Mouse (Mus musculus) ovary, postnatal 36 days (tissue): ENCODE data around the gene Mafk.

Experiments
- DNase-seq: peaks from one replicate; pipeline ENCODE4 v3.0.0; 2022; ENCODE audit warnings: low spot score, mixed read lengths

Mafk gene

DNA sequence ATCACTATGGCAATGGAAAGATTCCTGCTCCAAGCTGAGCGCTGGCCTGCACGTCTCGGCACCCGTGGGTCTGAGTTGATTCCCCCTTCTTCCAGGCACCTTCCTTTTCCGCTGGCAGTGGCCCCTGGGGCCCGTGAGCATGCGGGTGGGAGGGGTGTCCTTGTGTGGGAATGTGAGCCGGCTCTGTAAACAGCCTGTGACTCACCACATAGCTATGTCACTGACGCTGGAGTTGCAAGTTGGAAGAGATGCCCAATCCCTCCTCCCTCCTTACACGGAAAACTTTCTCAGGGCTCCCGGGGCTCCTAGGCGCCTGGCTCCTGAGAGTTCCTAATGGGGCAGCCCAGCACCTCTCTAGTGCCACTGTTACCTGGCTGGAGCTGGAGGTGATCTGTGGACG lies 5.6 kb downstream of the Mafk start:
- DNase-seq, result peak; percentile 81

GRCm38 (mm10) chr5:139797473-139798167 lies 6.3 kb downstream of the Mafk start:
- DNase-seq, result peak; percentile 85

DNA sequence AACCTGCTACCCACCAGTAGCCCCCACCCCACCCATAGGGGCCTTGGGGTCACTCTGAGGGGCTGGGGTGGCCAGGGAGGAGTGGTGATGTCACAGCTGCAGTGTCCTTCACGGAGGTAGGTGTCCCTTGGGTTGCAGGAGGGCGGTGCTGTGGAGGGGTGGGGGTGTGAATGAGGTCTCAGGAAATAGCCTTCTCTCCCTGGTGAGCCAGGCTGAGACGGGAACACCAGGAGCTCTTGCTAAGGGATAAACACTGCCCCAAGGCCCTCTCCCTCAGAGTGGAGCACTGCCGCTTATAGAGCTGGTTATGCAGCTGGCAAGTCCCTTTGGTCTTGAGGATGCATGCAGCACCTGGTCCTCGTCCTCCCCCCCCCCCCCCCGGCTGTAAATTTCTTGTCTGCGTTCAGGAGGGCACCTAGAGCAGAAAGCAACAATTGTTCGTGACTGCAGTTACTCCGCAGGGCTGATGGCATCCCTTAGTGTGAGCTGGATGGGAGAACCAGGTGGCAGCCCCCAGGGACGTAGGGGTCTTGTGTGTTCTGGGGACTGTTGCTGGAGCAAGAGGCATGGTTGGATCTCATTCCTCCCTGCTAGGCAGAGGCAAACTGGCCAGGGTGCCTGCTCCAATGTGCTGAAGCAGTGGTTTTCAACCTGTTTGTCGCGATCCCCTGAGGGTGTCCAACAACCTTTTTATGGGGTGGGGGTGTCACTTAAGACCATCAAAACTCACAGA lies 7.0 kb downstream of the Mafk start:
- no peak for DNase-seq

DNA sequence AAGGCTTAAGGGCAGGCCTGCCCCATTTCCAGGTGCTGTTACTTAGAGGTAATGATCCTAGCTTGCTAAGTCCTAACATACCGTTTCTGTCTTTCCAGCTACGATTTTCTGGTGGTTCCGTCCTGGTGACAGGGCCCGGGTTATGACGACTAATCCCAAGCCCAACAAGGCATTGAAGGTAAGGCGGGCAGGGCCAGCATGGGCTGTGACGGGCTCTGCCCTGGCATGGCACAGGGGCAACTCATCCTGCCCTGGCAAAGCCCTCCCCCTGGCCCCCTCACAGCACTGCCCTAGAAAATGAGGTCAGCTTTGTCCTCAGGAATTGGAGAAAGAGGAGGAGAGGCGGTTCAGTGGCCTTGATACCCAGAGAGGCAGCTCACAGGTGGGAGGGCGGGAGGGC lies 7.7 kb downstream of the Mafk start:
- DNase-seq, result no peak

- no peak for DNase-seq
These were observed 8.7 kb downstream of the Mafk start for GRCm38 (mm10) chr5:139799801-139800590.

GRCm38 (mm10) chr5:139801231-139801630 lies 9.9 kb downstream of the Mafk start:
- DNase-seq, result no peak

- no peak for DNase-seq
These were observed 10.6 kb downstream of the Mafk start for GRCm38 (mm10) chr5:139801880-139802279.

DNA sequence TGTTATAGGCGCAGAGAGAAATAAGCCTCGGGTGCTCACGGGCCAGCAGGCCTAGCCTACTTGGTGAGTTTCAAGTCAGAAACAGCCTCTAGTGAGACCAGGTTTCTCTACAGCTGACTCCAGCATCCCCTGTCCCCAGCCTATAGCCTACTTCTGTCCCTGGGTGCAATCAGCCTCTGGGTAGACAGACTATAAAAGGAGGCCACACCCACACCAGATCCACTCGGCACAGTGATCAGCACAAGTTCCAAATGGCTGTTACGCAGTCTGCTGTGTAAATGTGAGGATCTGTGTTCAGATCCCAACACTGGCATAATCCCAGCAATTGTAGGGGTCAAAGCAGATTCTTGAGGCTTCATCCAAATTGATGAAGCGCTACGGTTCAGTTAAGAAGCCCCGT lies 11.9 kb downstream of the Mafk start:
- no peak for DNase-seq

GRCm38 (mm10) chr5:139803601-139804102 lies 12.3 kb downstream of the Mafk start:
- peak; percentile 63 for DNase-seq

DNA sequence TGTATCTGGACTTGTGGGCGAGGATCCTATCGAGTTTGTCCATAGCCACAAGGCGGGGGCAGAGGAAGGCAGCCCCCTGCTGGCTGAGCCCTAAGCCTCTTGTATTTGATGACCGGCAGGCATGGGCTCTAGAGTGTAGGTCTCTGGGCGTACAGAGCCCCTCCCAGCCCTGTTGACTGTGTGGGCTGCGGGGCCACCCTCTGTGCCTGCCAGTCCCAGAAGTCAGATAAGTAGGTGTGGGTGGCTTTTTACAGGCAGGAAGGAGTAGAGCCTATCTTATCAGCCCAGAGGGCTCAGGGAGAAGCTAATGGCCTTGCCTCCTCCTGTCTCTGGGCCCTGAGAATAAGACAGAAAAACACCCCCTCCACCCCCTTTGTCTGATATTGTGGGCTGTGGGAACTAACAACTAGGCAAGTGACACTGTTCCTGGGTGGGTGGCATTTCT lies 12.8 kb downstream of the Mafk start:
- DNase-seq, result peak; percentile 67

- no peak for DNase-seq
These were observed 13.3 kb downstream of the Mafk start for GRCm38 (mm10) chr5:139804573-139805111.

- no peak for DNase-seq
These were observed 14.6 kb downstream of the Mafk start for GRCm38 (mm10) chr5:139805924-139806323.

DNA sequence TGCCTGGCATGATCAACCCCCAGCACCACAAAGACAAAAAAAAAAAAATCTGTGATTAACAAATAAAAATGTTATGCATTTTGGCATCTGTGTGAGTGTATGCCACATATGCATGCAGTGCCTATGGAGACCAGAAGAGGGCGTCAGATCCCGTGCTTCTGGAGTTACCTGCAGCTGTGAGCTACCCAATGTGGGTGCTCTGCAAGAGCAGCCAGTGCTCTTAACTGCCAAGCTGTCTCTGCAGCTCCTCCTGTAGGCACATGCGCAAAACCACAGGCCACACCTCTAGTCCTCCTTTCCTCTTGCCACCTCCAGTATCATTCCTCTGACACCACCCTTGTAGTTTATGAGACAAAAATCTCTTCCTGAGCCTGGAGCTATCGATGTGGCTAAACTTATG lies 18.1 kb downstream of the Mafk start:
- no peak for DNase-seq

DNA sequence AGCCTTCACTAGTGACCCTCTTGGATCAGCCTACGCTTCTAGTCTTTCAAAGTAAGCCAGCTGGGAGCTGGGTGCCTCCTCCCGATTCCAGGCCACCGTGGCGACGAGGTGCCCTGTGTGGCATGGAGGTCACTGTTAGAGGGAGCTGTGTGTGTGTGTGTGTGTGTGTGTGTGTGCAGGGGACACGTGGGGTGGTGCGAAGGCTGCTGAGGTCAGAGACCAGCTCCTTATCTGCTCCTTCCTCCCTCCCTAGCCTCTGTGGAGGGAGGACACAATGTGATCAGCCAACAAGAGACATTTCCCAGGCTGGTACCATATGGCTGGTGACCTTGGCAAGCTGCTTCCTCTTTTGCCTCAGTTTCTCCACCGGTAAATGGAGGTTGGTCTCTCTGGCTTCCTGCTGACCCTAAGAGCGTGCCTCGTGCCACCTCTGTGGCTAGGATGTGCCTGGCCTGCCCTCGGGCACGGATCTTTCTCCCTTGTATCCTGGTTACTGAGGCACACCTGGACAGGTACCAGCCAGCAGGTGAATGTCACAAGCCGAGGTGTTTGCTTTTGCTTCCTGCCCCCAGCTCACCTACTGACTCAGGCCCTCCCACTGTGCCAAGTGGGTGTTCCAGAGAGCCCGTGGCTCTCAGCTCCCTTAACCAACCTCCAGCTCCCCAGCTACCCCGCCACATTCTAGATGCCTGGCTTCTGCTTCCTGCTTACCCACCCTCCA lies 20.5 kb downstream of the Mafk start:
- DNase-seq, result no peak

DNA sequence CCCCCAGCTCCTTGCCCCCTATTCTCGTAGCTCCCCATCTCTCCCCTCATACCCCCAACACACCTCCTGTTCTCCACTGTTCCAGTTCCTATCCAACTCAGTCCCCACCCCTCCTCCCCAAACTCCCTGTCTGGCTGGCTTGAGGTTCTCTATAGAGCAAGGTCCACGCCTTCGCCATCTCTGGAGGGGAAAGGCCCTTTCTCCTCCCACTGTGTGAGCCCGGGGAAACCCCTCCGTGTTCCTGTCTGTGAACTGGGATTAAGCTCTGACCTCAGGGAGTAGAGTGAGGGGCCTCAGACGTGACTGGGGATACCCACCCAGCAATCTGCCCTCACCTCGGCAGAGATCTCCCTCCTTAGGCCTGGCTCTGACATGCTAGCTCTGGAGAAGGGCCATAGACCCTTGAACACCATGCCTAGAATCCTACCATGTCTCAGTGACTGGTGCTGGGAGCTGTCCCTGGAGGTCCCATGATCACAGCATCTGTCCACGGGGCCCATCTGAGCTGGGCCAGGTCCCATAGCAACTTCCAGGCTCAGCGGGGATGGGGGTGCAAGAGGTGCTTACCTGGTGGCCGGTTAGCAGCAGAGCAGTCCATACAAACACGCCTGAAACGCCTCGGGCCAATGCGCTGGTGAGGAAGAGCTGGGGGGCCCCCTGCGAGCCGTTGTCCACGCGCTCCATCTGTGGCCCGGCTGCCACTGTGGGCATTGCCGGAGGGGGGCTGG lies 21.2 kb downstream of the Mafk start:
- DNase-seq, result no peak

- DNase-seq, result no peak
These were observed 21.8 kb downstream of the Mafk start for GRCm38 (mm10) chr5:139813126-139813490.

DNA sequence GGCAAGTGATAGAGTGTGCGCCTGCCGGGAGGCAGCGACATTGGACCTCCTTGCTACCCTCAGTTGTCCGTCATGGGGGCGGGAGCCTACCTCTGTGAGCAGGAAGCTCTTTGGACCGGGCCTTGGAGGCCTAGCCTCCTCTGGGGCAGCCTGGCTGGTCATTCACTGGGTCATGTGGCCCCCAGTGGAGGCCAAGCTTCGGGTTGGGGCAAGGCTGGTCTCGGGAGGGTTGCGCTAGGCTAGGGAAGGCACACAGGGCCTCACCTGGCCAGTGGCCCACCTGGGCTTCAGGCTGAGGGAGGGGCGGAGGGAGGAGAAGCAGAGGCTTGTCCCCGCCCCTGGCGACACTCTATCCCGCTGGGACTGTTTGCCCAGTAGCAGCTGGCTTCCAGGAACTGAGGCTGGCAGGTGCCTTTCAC lies 22.7 kb downstream of the Mafk start:
- DNase-seq, result no peak

DNA sequence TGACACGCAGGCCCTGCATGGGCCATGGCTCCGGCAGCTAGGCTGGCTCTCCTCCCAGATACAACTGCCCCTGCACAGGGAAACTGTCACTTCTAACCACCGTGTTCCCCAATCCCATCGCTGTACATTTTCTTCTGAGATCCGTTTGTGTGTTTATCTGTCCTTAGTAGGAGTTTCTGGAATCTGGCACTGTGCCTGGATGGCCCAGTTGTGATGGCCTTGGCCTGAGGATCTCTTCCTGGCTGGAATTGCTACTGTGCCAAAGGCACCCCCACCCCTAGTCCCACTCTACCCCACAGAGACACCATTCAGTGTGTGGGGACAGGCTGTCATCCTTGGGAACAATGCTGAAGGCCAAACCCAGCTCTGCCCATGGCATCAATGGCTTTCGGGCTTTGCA lies 24.7 kb downstream of the Mafk start:
- DNase-seq, result peak; percentile 43

DNA sequence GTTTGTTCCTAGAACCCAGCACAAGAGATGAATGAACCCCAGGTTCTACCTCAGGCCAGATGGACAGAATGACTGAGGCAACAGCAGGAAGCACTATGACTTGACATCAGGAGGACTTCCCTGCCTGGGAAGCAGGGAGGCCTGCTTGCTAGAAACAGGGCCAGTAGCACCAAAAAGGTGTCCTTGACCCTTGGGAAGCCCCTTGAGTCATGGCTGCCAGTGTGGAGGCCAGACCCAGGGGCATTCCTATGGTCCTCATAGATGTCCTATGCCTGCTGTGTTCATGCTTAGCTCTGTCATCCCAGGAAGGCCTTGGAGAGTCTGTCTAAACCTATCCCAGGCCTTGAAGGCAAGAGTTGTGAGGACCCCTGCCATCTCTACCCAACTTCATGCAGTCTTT lies 25.1 kb downstream of the Mafk start:
- no peak for DNase-seq

- DNase-seq, result no peak
These were observed 26.0 kb downstream of the Mafk start for GRCm38 (mm10) chr5:139817292-139817691.

- DNase-seq, result no peak
These were observed 26.7 kb downstream of the Mafk start for GRCm38 (mm10) chr5:139818056-139818455.
